Mouse (Mus musculus): ENCODE data around the gene Hoxc13. TPM values are rescaled to one million over a fixed set of nuclear protein-coding genes. Genes with fewer than 3 reads are reported as not detected.

Gene Hoxc13
- total and polyA plus RNA-seq, 3 experiments = not detected

GRCm38 (mm10) chr15:102917972-102918572 is 2.8 kb upstream of the Hoxc13 start:
- Histone ChIP-seq H3K36me3 (ENCODE audit: control insufficient read depth in 1 of 2, insufficient read depth in 2 of 2, low read length in 2 of 2) (no peaks in the 10 kb centered on the region), H3K27ac (ENCODE audit: control insufficient read depth, low read depth, low read length) (no peak overlapping the region), H3K79me2 (ENCODE audit: control insufficient read depth, insufficient read depth, low read length, poor library complexity) (no peaks in the 10 kb centered on the region), H3K27me3 (ENCODE audit: control insufficient read depth in 1 of 2, insufficient read depth in 2 of 2, low read length in 2 of 2) (peaks cover 8 to 26% of the 10 kb centered on the region in 2 experiments), H3K9me3 (replicated peaks; ENCODE audit: insufficient read depth, low read length) (no peaks in the 10 kb centered on the region), H3K4me3 (ENCODE audit: control insufficient read depth in 1 of 2, insufficient read depth in 1 of 2, low read depth in 2 of 2, low read length in 2 of 2) (no peak overlapping the region), H3K9ac (ENCODE audit: control insufficient read depth, low read depth, low read length, poor library complexity, severe bottlenecking) (no peak overlapping the region), H3K4me1 (ENCODE audit: control insufficient read depth in 1 of 2, insufficient read depth in 2 of 2, low read length in 2 of 2) (no peaks in the 10 kb centered on the region)
- no peak for DNase-seq (ENCODE audit: low read depth, low spot score)
- no peak for TF ChIP-seq CHD2 (IDR thresholded peaks at IDR 0.05; ENCODE audit: low read length)
- TF ChIP-seq E2F4 (IDR thresholded peaks at IDR 0.05; ENCODE audit: borderline replicate concordance, low read depth, low read length) = no peak
- TF ChIP-seq ZKSCAN1 (IDR thresholded peaks at IDR 0.05; ENCODE audit: low read depth, low read length) = no peak
- no peak for TF ChIP-seq USF2 (IDR thresholded peaks at IDR 0.05; ENCODE audit: borderline replicate concordance in 1 of 2, insufficient read depth in 1 of 2, low read depth in 1 of 2, low read length in 2 of 2)
- no peak for TF ChIP-seq SIN3A (IDR thresholded peaks at IDR 0.05; ENCODE audit: low read length)
- TF ChIP-seq USF1 (IDR thresholded peaks at IDR 0.05; ENCODE audit: low read depth, low read length) = no peak
- TF ChIP-seq MAZ (IDR thresholded peaks at IDR 0.05; ENCODE audit: low read depth, low read length) = no peak
- no peak for TF ChIP-seq MYB (IDR thresholded peaks at IDR 0.05; ENCODE audit: low read depth, low read length)
- no peak for TF ChIP-seq ZMIZ1 (IDR thresholded peaks at IDR 0.05; ENCODE audit: low read depth, low read length)
- no peak for TF ChIP-seq POLR2A (IDR thresholded peaks at IDR 0.05; ENCODE audit: control insufficient read depth in 1 of 2, insufficient read depth in 1 of 2, low read depth in 1 of 2, low read length in 2 of 2, poor library complexity in 1 of 2)
- TF ChIP-seq ZNF384 (IDR thresholded peaks at IDR 0.05; ENCODE audit: low read depth, low read length) = no peak
- no peak for TF ChIP-seq GATA1 (IDR thresholded peaks at IDR 0.05; ENCODE audit: low read depth, low read length)
- no peak for TF ChIP-seq ELF1 (IDR thresholded peaks at IDR 0.05; ENCODE audit: low read depth, low read length)
- no peak for TF ChIP-seq GABPA (IDR thresholded peaks at IDR 0.05; ENCODE audit: low read depth, low read length)
- no peak for TF ChIP-seq KAT2A (conservative IDR thresholded peaks at IDR 0.05; ENCODE audit: low read depth, low read length)
- TF ChIP-seq MXI1 (IDR thresholded peaks at IDR 0.05; ENCODE audit: low read depth, low read length) = no peak
- TF ChIP-seq JUND (IDR thresholded peaks at IDR 0.05; ENCODE audit: low read depth, low read length) = no peak
- no peak for TF ChIP-seq BHLHE40 (IDR thresholded peaks at IDR 0.05; ENCODE audit: borderline replicate concordance, low read depth, low read length)
- no peak for TF ChIP-seq TAL1 (IDR thresholded peaks at IDR 0.05; ENCODE audit: low read length)

- TF ChIP-seq MAZ (IDR thresholded peaks at IDR 0.05; ENCODE audit: low read depth, low read length) = no peak
- no peak for TF ChIP-seq SIN3A (IDR thresholded peaks at IDR 0.05; ENCODE audit: low read length)
- TF ChIP-seq CHD1 (IDR thresholded peaks at IDR 0.05; ENCODE audit: low read depth, low read length) = no peak
- TF ChIP-seq POLR2AphosphoS5 (IDR thresholded peaks at IDR 0.05; ENCODE audit: borderline replicate concordance, low read depth, low read length) = no peak
- TF ChIP-seq RCOR1 (IDR thresholded peaks at IDR 0.05; ENCODE audit: low read depth, low read length) = no peak
- no peak for TF ChIP-seq MXI1 (IDR thresholded peaks at IDR 0.05; ENCODE audit: low read depth, low read length)
- TF ChIP-seq E2F4 (IDR thresholded peaks at IDR 0.05; ENCODE audit: borderline replicate concordance, low read depth, low read length) = no peak
- no peak for TF ChIP-seq ZKSCAN1 (IDR thresholded peaks at IDR 0.05; ENCODE audit: low read depth, low read length)
- TF ChIP-seq ZMIZ1 (IDR thresholded peaks at IDR 0.05; ENCODE audit: low read depth, low read length) = no peak
- TF ChIP-seq MEF2A (IDR thresholded peaks at IDR 0.05; ENCODE audit: extremely low read depth, insufficient replicate concordance, low read depth, low read length, poor library complexity, severe bottlenecking) = no peak
- no peak for TF ChIP-seq TAL1 (IDR thresholded peaks at IDR 0.05; ENCODE audit: low read length)
- TF ChIP-seq SMC3 (IDR thresholded peaks at IDR 0.05; ENCODE audit: low read depth, low read length) = no peak
- no peak for TF ChIP-seq NRF1 (IDR thresholded peaks at IDR 0.05; ENCODE audit: insufficient read depth, low read depth, low read length, poor library complexity, severe bottlenecking)
- no peak for TF ChIP-seq POLR2AphosphoS2 (IDR thresholded peaks at IDR 0.05; ENCODE audit: low read length)
- no peak for TF ChIP-seq BHLHE40 (IDR thresholded peaks at IDR 0.05; ENCODE audit: borderline replicate concordance, low read depth, low read length)
- no peak overlapping the region for H3K27ac ChIP-seq (ENCODE audit: control insufficient read depth, low read depth, low read length)
- peaks cover 8 to 25% of the 10 kb centered on the region in 2 experiments for H3K27me3 ChIP-seq (ENCODE audit: control insufficient read depth in 1 of 2, insufficient read depth in 2 of 2, low read length in 2 of 2)
Observed at GRCm38 (mm10) chr15:102918611-102919265, 2.2 kb upstream of the Hoxc13 start.

More at GRCm38 (mm10) chr15:102918611-102919265, 2.2 kb upstream of the Hoxc13 start:
- no peaks in the 10 kb centered on the region for H3K79me2 ChIP-seq (ENCODE audit: control insufficient read depth, insufficient read depth, low read length, poor library complexity)
- no peak for DNase-seq (ENCODE audit: low read depth, low spot score)
- no peaks in the 10 kb centered on the region for H3K4me1 ChIP-seq (ENCODE audit: control insufficient read depth in 1 of 2, insufficient read depth in 2 of 2, low read length in 2 of 2)
- H3K4me3 ChIP-seq (ENCODE audit: control insufficient read depth in 1 of 2, insufficient read depth in 1 of 2, low read depth in 2 of 2, low read length in 2 of 2) = no peak overlapping the region
- H3K9ac ChIP-seq (ENCODE audit: control insufficient read depth, low read depth, low read length, poor library complexity, severe bottlenecking) = no peak overlapping the region
- no peaks in the 10 kb centered on the region for H3K9me3 ChIP-seq (replicated peaks; ENCODE audit: insufficient read depth, low read length)
- H3K36me3 ChIP-seq (ENCODE audit: control insufficient read depth in 1 of 2, insufficient read depth in 2 of 2, low read length in 2 of 2) = no peaks in the 10 kb centered on the region

All from MEL (cell line).